Mouse (Mus musculus): ENCODE data around the gene Ccdc17.

DNA sequence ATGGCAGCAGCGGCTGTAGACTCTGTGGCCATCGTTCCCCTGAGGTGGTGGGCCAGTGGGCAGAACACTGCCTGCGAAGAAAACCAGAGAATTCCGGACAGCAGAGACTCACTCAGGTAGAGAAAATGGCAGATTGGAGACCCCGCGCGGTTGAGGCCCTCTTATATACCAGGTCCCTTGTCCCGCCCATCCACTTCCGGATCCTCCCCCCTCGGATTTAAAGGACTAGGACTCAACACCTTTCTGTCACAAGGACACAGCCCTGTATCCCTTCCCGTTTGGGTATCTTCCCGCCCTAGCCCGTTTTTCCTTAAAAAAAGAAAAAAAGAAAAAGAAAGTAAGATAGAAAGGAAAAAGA is 30.9 kb downstream of the Ccdc17 start:
- no peak for TF ChIP-seq CTCF (IDR thresholded peaks at IDR 0.05; ENCODE audit: low read depth)
- TF ChIP-seq EP300 (IDR thresholded peaks at IDR 0.05; ENCODE audit: low read depth), result no peak

Data from heart, postnatal 0 days (tissue).